Mouse (Mus musculus) thymus, adult 2 months (tissue): ENCODE measurements around the gene Sec22c. TPM values are rescaled to one million over a fixed set of nuclear protein-coding genes. Genes with fewer than 3 reads are reported as not detected.
A peak's percentile ranks its signal among the peaks of the same experiment; 100 is the strongest.

ENCODE experiments used
- DNase-seq: peaks from one replicate; pipeline ENCODE4 v3.0.0; 2021
- H3K27ac ChIP-seq: fragments of 200-500 bp; 2 replicates; pipeline ENCODE4 v1.5.1; 2012; ENCODE audit warnings: low read length, control low read depth; ENCODE audit not compliant: control insufficient read depth, insufficient read depth
- H3K27me3 ChIP-seq: fragments of 200-500 bp; 2 replicates; pipeline ENCODE4 v1.6.1; 2012; ENCODE audit warnings: mild to moderate bottlenecking, low read length, moderate library complexity, mixed read lengths; ENCODE audit not compliant: control insufficient read depth, insufficient read depth
- H3K36me3 ChIP-seq: fragments of 200-500 bp; 2 replicates; pipeline ENCODE4 v1.6.1; 2012; ENCODE audit warnings: mild to moderate bottlenecking, low read length, moderate library complexity; ENCODE audit not compliant: control insufficient read depth, insufficient read depth
- H3K4me1 ChIP-seq: fragments of 200-500 bp; replicated peaks from 2 replicates; pipeline ENCODE4 v1.6.1; 2012; ENCODE audit warnings: low read length; ENCODE audit not compliant: control insufficient read depth, insufficient read depth
- H3K4me3 ChIP-seq: fragments of 200-500 bp; 2 replicates; pipeline ENCODE4 v1.5.1; 2012; ENCODE audit warnings: mild to moderate bottlenecking, low read length, control low read depth, moderate library complexity; ENCODE audit not compliant: control insufficient read depth, insufficient read depth
- CTCF ChIP-seq: fragments of 200-500 bp; IDR thresholded peaks from 2 replicates; pipeline ENCODE4 v1.5.1; 2012; ENCODE audit warnings: mild to moderate bottlenecking, control low read depth, low read length, moderate library complexity, borderline replicate concordance; ENCODE audit not compliant: control insufficient read depth, poor library complexity, insufficient read depth; ENCODE audit errors: extremely low read depth
- POLR2A ChIP-seq: fragments of 200-500 bp; IDR thresholded peaks from 2 replicates; pipeline ENCODE4 v1.6.1; 2012; ENCODE audit warnings: mild to moderate bottlenecking, low read length, control low read depth, moderate library complexity; ENCODE audit not compliant: control insufficient read depth, poor library complexity, insufficient read depth; ENCODE audit errors: extremely low read depth
- WGBS: fragments of 180-500 bp; shearing (Covaris S2); methylation state at CpG from one replicate; pipeline ENCODE4 v1.1.7; 2018; 5-methylcytosine and 5-hydroxymethylcytosine counted together
- polyA plus RNA-seq: library from polyadenylated mRNA; depleted of rRNA; stranded (reverse); fragments of >200 nt; gene quantifications from 2 replicates; pipeline ENCODE4 v1.2.3, GENCODE M21; 2012

The Sec22c gene
- polyA plus RNA-seq, 1 experiment, result 43.6 TPM

- no peak for TF ChIP-seq CTCF
- no peak for TF ChIP-seq POLR2A
- no peaks in the 10 kb centered on the region for H3K27me3 ChIP-seq
- DNase-seq, result no peak
- no peak overlapping the region for H3K27ac ChIP-seq
- no peak overlapping the region for H3K4me3 ChIP-seq
- peaks cover 13% of the 10 kb centered on the region; the same call in 1 of the 2 replicates for H3K36me3 ChIP-seq
- H3K4me1 ChIP-seq, result no peaks in the 10 kb centered on the region
- 94% methylated on average over 12 of the region's 12 CpGs for WGBS
Observed at GRCm38 (mm10) chr9:121694736-121695135, 10.6 kb downstream of the Sec22c start.

- Histone ChIP-seq H3K4me1 (peaks cover 2% of the 10 kb centered on the region), H3K27ac (no peak overlapping the region), H3K27me3 (no peaks in the 10 kb centered on the region), H3K36me3 (peaks cover 24% of the 10 kb centered on the region; the same call in 1 of the 2 replicates), H3K4me3 (no peak overlapping the region)
- DNase-seq, result no peak
- no peak for TF ChIP-seq CTCF
- TF ChIP-seq POLR2A, result no peak
- 96% methylated on average over 7 of the region's 7 CpGs for WGBS
Observed at GRCm38 (mm10) chr9:121690734-121691133, 14.6 kb downstream of the Sec22c start.

GRCm38 (mm10) chr9:121690200-121690651 is 15.1 kb downstream of the Sec22c start:
- H3K4me1 ChIP-seq, result peaks cover 7% of the 10 kb centered on the region
- no peak for DNase-seq
- peaks cover 24% of the 10 kb centered on the region; the same call in 1 of the 2 replicates for H3K36me3 ChIP-seq
- no peaks in the 10 kb centered on the region for H3K27me3 ChIP-seq
- 94% methylated on average over 15 of the region's 15 CpGs for WGBS
- TF ChIP-seq CTCF (no peak), POLR2A (no peak)
- H3K27ac ChIP-seq, result no peak overlapping the region
- no peak overlapping the region for H3K4me3 ChIP-seq

GRCm38 (mm10) chr9:121684702-121685101 is 20.6 kb downstream of the Sec22c start:
- TF ChIP-seq POLR2A, result no peak
- no peaks in the 10 kb centered on the region for H3K27me3 ChIP-seq
- H3K4me1 ChIP-seq, result peaks cover 38% of the 10 kb centered on the region
- WGBS, result 87% methylated on average over 7 of the region's 7 CpGs
- peaks cover 11% of the 10 kb centered on the region; the same call in 1 of the 2 replicates for H3K36me3 ChIP-seq
- H3K27ac ChIP-seq, result no peak overlapping the region
- no peak for DNase-seq
- H3K4me3 ChIP-seq, result no peak overlapping the region

GRCm38 (mm10) chr9:121682037-121682680 is 23.1 kb downstream of the Sec22c start:
- no peak overlapping the region for H3K4me3 ChIP-seq
- no peaks in the 10 kb centered on the region; the same call in 1 of the 2 replicates for H3K36me3 ChIP-seq
- peaks cover 59% of the 10 kb centered on the region for H3K4me1 ChIP-seq
- H3K27ac ChIP-seq, result peak overlapping the region; percentile 73
- TF ChIP-seq POLR2A (no peak), CTCF (peak; percentile 6; the same call in 1 of the 2 replicates)
- peak; percentile 47 for DNase-seq
- WGBS, result 13% methylated on average over 18 of the region's 18 CpGs
- no peaks in the 10 kb centered on the region for H3K27me3 ChIP-seq

- DNase-seq, result peak; percentile 14
- no peaks in the 10 kb centered on the region; the same call in 1 of the 2 replicates for H3K36me3 ChIP-seq
- H3K4me1 ChIP-seq, result peaks cover 68% of the 10 kb centered on the region
- H3K27ac ChIP-seq, result peak overlapping the region; percentile 73
- no peak overlapping the region for H3K4me3 ChIP-seq
- no peaks in the 10 kb centered on the region for H3K27me3 ChIP-seq
- 42% methylated on average over 8 of the region's 8 CpGs for WGBS
- no peak for TF ChIP-seq POLR2A
- TF ChIP-seq CTCF, result no peak
Observed at GRCm38 (mm10) chr9:121681191-121681590, 24.1 kb downstream of the Sec22c start.
